Mouse (Mus musculus) thymus, postnatal 36 days (tissue): ENCODE data around the gene Selenot.
"Not testable (repeated sequence)": the region's sequence is repeated elsewhere in the genome, so short reads cannot be mapped to it uniquely, and the experiment has no call there.

Experiments
- DNase-seq, 2 experiments: peaks; one replicate each; pipeline ENCODE4 v3.0.0; 2022; ENCODE audit warnings: mixed read lengths in 2 of 2

Selenot gene

DNA sequence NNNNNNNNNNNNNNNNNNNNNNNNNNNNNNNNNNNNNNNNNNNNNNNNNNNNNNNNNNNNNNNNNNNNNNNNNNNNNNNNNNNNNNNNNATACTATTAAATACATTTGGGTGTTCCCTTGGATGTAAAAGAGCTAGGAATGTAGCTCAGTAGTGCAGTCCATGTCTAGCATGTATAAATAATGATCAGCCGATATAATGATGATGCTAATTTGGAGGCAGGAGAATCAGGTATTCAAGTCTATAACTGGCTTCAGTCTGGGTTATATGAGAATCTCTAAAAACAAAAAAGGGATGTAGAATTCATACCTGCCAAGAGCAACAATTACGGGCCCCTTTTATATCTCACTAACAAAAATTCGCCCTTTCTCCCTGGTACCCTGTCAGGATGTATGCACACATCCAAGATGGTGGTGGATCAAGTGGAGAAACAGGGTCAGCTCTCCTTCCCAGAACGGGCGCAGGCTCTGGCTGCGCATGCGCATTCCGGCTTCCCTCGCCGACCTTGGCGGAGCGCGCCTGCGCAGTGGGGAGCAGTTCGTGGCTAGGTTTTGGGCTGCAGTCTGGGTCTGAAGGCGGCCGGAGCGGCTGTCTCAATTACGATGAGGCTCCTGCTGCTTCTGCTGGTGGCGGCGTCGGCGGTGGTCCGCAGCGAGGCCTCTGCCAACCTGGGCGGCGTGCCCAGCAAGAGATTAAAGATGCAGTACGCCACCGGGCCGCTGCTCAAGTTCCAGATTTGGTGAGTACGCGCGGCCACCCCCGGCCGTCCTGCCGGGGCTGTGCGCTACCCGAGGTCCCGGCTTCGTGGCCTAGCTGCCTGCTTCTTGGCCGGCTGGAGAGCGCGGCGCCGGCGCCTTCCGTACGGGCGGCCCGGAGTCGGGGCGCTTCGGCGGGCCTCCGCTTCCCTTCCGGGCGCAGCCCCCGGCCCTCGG, at the start of gene Selenot:
Selenot (plus strand) TSS at position 500 of the 930 bp plus-strand sequence.
- DNase-seq: peak; percentile 95 to 96

GRCm38 (mm10) chr3:58536573-58536972, 39.9 kb upstream of the Selenot start:
- no peak for DNase-seq

DNA sequence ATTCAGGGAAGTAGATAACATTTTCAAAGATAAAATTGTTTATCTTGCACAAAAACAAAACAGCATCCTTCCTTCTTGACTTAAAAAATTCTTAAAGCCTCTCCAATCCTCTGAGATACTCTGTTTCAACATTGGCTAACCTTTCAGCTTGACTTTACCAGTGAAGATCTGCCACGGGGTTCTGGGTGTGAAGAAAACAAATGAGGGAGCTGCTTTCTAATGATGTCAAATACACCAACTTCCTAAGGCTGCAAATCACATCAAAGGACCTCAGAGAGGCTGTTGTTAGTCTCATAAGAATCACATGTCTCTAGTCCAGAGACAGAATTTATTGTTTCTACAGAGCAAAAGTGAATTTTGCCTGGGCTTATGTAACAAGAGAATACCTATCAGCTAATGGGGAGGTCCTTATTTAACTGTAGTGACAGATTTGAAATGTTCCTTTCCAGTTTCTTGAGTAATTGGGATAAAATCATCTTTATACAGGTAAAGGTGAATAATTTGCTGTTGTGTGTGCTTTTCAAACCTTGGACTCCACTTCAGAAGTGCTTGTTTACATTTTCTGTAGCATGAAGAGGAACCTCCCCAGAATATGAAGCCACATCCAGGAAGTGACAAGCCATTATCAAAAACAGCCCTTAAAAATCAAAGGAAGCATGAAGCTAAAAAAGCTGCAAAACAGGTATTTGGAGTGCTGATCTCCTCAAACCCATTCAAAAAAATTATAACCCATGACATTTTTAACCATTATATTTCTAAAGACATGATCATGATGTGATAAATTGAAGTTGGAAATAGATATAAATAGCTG, 24.2 kb upstream of the Selenot start:
- DNase-seq: no peak

DNA sequence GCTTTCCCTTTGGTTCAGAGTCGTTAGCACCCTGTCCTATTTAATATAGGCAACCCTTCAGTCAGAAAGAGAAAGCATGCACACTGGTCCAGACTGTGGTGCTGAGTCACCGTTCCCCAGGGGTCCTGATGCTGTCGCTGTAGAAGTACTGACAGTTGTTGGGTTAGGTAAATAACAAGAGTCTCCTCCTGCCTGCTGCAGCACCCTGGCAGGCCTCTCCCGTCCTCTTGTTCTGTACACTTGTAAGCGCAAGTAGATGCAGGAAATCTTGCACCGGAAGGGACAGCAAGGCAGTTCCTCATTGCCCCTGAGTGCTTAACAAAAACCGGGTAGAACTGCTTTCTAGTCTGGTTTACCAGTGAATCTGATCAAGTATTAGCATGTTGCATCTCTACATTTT, 19.8 kb upstream of the Selenot start:
- DNase-seq: no peak

DNA sequence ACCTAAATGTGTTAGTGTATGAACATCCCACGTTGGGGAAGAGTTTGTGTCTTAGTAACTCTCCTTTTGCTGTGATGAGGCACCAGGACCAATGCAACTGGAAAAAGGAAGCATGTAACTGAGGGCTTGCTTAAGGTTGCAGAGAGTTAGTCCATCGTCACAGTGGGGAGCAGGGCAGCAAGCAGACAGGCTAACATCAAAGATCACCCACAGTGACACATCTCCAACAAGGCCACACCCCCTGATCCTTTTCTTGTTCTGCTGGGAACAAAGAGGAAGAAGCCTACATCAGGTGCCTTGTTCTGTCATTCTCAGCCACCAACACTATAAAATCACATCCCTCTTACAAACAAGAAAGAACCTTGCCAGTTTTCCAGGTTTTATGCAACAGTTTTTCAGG, 16.5 kb upstream of the Selenot start:
- no peak for DNase-seq

GRCm38 (mm10) chr3:58561437-58561836, 15.0 kb upstream of the Selenot start:
- no peak for DNase-seq

DNA sequence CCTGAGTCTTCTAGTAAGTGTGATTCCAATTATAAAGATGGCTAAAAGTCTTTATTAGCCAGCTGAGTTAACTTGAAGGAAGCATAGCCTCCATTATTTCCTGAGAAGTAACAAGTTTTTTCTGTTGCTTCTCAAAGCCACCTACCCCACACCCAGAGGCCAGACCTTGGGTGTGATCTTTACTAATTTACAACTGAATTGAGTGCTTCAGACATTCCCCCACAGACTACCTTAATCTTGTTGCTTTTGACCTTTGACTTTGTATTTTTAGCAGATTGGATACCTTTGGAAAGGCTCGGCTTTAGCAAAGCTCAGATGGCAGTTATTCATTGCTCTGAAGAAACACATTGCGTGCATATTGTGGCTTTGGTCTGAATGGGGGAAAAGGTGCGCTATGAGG, 5.6 kb upstream of the Selenot start:
- DNase-seq: no peak

- no peak for DNase-seq
Observed at GRCm38 (mm10) chr3:58577067-58577503, 649 bp downstream of the Selenot start.

DNA sequence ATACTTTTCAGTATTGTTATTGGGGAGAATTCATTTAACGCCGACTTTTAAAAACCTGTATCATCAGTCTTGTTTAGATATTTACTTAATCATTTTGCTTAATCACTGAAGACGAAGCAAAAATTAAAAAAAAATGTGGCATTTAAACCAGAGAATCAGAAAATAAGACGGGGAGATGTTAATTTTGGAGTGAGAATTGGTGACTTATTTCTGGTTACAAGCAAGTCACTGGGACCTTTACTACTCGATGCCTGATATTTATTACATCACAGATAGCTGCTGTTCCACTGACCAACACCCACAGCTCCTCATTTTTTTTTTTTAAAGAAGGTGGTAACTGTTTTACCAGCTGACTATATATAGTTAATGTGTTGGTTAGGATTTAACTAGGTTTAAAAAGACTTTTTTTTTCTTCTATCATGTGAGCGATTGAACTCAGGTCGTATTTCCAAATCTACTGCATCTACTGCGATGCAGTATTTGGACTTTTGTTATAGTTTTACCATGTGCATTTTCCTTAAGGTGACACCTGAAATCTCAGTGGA, 1.1 kb downstream of the Selenot start:
- no peak for DNase-seq

- no peak for DNase-seq
Observed at GRCm38 (mm10) chr3:58581530-58581929, 5.1 kb downstream of the Selenot start.

GRCm38 (mm10) chr3:58582297-58582696, 5.9 kb downstream of the Selenot start:
- DNase-seq: no peak

DNA sequence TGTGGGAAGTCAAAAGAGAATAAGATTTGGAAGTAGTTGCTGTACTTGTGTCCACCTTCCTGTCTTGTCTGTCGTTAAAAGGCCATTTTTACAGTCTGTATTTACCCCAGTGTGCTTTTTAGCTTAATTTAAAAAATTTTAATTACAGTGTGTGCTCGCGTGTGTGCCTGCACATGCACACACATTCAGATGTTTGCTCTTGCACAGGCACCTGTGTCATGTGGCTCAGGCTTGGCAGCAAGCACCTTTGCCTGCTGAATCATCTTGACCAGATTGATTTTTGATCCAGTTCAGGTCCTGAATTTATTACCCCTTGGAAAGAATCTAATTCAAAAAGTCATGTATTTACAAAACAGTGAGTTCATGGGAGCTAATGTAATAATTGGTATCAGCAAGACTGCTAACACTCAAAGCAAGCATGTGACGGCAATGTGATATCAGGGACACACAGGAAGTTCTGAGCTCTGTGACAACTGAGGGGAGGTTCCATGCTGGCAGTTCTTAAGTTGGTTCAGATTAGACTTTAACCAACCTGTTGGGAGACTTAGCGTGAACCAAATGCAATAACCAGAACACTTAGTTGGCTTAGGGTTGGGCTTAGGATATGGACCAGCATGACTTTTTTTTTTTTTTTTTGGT, 6.5 kb downstream of the Selenot start:
- no peak for DNase-seq

GRCm38 (mm10) chr3:58590544-58590943, 14.1 kb downstream of the Selenot start:
- not testable (repeated sequence) for DNase-seq

GRCm38 (mm10) chr3:58592666-58593065, 16.2 kb downstream of the Selenot start:
- DNase-seq: not testable (repeated sequence)

DNA sequence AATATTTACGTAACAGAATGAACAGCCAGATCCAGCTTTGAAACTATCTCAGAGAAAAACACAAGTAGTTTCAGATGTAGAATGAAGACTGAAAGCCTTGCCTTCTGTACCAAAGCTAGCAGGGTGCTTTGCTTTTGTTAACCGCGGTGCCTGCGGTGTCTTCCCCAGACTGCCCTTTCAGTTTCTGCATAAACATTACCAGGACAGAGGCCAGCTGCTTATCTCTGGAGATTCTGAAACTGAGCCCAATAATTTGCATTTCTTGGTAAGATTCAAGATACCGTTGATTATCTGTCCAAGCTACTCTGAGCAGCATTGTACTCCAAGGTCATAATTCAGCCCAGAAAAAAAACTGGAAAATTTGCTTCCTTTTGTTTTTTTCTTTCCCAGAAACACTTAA, 17.2 kb downstream of the Selenot start:
- DNase-seq: no peak

GRCm38 (mm10) chr3:58608506-58608905, 32.1 kb downstream of the Selenot start:
- no peak for DNase-seq

DNA sequence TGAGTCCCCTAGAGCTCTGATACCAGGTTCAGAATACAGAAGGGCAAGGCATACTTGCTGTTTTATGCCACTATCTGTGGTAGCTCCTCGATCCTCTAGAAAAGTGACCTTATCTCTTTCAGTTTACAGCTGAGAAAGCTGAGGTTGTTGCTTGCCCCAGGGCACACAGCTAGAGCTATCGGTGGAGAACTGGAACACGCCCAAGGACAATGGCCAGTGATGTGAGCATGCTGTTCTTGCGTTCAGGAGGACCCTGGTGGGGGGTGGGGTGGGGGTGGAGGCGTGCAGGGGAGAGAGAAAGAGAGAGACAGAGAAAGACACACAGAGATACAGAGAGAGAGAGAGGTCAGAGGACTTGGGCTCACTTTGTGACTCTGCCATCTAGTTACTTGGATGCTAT, 33.5 kb downstream of the Selenot start:
- no peak for DNase-seq

GRCm38 (mm10) chr3:58621066-58621465, 44.6 kb downstream of the Selenot start:
- DNase-seq: no peak

- DNase-seq: no peak
Observed at GRCm38 (mm10) chr3:58622665-58623394, 46.4 kb downstream of the Selenot start.

DNA sequence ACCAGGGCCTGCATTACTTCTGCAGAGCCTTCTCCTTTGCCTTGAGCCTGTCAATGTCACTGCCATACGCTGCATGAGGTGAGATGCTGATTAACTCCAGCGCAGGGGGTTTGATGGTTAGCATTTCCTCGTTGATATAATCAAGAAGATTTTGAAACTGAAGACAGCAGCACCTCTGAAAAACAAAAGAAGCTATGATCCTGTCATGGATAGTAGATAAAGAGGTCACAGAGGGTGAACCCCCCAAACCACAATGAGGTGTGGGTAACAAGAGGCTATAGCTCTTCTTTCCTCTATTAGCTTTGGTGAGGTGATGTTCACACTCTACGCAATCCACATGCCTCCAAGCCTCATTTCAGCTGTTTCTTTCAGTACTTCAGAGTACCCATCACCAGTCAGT, 48.5 kb downstream of the Selenot start:
- DNase-seq: no peak

DNA sequence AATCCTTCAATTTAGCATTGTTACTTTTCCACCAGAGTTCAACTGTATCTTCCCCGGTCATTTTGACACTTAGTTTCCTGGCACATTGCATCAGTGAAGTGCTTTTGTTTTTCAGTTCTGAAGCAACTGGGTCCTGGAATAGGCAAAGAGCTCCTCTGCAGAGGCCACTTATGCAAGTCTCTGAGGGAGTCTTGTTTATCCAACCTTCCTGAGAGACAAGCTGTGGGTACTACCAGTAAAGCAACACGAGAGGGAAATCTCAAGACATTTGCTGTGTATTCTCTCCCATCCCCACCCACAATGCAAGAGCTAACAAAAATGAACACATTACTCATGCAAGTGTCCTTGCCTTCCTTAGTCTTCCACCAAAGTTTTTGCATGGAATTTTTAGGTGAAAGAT, 55.3 kb downstream of the Selenot start:
- DNase-seq: no peak
